Mouse (Mus musculus) G1E (cell line): ENCODE measurements around the gene Cux1. TPM values are rescaled to one million over a fixed set of nuclear protein-coding genes. Genes with fewer than 3 reads are reported as not detected.

Experiments
- ATAC-seq: 2 replicates; pipeline ENCODE4 v1.8.0; 2016; ENCODE audit warnings: mild to moderate bottlenecking; ENCODE audit not compliant: insufficient number of reproducible peaks, poor library complexity, low FRiP score, severe bottlenecking; ENCODE audit errors: extremely low read depth
- DNase-seq: peaks from one replicate; pipeline ENCODE4 v3.0.0; 2012; ENCODE audit warnings: low spot score
- H3K27me3 ChIP-seq: 2 replicates; pipeline ENCODE4 v1.6.1; 2012; ENCODE audit warnings: mild to moderate bottlenecking, low read length, inconsistent platforms; ENCODE audit not compliant: insufficient read depth
- H3K36me3 ChIP-seq: replicated peaks from 2 replicates; pipeline ENCODE3; 2012; ENCODE audit warnings: mild to moderate bottlenecking, inconsistent platforms
- H3K4me1 ChIP-seq: 2 replicates; pipeline ENCODE4 v1.6.1; 2012; ENCODE audit warnings: low read depth, low read length, inconsistent platforms, mixed read lengths; ENCODE audit not compliant: insufficient read depth
- H3K4me3 ChIP-seq: 2 replicates; pipeline ENCODE4 v1.5.1; 2012; ENCODE audit warnings: low read depth, mild to moderate bottlenecking, inconsistent platforms, low read length, moderate library complexity, mixed read lengths
- H3K9me3 ChIP-seq: replicated peaks from 2 replicates; pipeline ENCODE4 v1.6.1; 2012; ENCODE audit warnings: inconsistent platforms
- CTCF ChIP-seq: IDR thresholded peaks from 2 replicates; pipeline ENCODE4 v1.5.1; 2012; ENCODE audit warnings: low read depth, low read length, inconsistent platforms, mixed read lengths
- GATA1 ChIP-seq: IDR thresholded peaks from 2 replicates; pipeline ENCODE4 v1.6.1; 2012; ENCODE audit warnings: borderline replicate concordance, low read length, inconsistent platforms, mixed read lengths
- GATA2 ChIP-seq: IDR thresholded peaks from 2 replicates; pipeline ENCODE4 v1.6.1; 2012; ENCODE audit warnings: low read depth, low read length, inconsistent platforms, borderline replicate concordance
- POLR2AphosphoS5 ChIP-seq: IDR thresholded peaks from 2 replicates; pipeline ENCODE4 v1.6.1; 2012; ENCODE audit warnings: low read depth, low read length, inconsistent platforms; ENCODE audit not compliant: insufficient replicate concordance
- TAL1 ChIP-seq: conservative IDR thresholded peaks from 2 replicates; pipeline ENCODE4 v1.6.1; 2012; ENCODE audit warnings: low read depth, low read length, inconsistent platforms, mixed read lengths
- polyA plus RNA-seq: library from polyadenylated mRNA; stranded (reverse); fragments of >175 nt; gene quantifications from 2 replicates; pipeline ENCODE4 v1.2.3, GENCODE M21; 2012
- total RNA-seq, 2 experiments: library from RNA; stranded (forward) in 1 of 2; stranded (reverse) in 1 of 2; fragments of 200-1000 nt in 1 of 2; fragments of >200 nt in 1 of 2; fragmentation: Nextera tagmentation in 1 of 2; gene quantifications; 2 replicates each; pipeline ENCODE4 v1.2.3; 2014 to 2017

Gene Cux1
- total RNA-seq (2014; fragmentation: Nextera tagmentation) (not detected in 2 replicates), total RNA-seq (2017) (0.11 and 0.12 TPM in 2 replicates), polyA plus RNA-seq (0.02 and 0.03 TPM in 2 replicates)

DNA sequence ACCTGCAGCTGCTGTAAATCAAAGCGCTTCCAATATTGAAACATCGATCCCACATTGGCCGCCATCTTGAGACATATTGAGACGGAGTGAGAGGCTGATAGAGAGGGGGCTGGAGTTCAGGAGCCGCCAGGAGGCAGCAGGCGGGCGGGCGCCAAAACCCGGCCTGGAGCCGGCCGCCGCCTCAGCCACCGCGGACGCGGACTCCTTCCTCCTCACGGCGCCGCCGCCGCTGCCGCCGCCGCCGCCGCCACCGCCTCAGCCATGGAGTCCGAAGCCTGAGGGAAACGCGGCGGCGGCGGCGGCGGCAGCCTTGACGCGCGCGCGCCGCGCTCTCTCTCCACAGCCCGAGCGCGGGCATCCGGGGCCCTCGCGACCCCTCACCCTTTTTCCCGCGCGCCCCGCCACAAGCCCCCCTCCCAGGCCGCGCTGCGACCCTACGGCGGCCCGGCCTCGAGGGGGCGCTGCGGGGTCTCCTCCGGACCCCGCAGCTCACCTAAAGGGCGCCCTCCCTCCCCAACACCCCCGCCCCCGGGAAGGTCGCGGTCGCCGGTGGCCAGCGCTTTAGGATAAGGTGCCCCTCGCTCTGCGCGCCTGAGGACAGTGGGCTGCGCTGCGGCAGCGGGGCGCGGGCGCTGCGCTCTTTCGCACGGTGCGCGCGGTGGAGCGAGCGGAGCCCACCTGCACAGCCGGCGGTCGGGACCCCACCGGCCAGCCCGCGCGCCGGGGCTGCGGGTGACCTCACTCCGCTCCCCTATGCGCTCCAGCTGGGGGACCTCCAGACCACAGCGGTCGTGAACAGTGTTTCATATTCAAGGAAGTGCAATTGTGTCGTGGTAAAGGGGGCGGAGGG is at the start of gene Cux1:
Cux1 (minus strand) TSS at position 315 of the 850 bp plus-strand sequence.
- ATAC-seq = no peak
- no peaks in the 10 kb centered on the region for H3K36me3 ChIP-seq
- peaks cover 3% of the 10 kb centered on the region; the same call in 1 of the 2 replicates for H3K27me3 ChIP-seq
- no peak within 1 kb of the TSS; the same call in 1 of the 2 replicates for H3K4me3 ChIP-seq
- TF ChIP-seq GATA1 (no peak), POLR2AphosphoS5 (no peak), CTCF (no peak), GATA2 (no peak), TAL1 (no peak)
- DNase-seq = no peak
- H3K4me1 ChIP-seq = no peaks in the 10 kb centered on the region
- H3K9me3 ChIP-seq = peaks cover 36% of the 10 kb centered on the region

DNA sequence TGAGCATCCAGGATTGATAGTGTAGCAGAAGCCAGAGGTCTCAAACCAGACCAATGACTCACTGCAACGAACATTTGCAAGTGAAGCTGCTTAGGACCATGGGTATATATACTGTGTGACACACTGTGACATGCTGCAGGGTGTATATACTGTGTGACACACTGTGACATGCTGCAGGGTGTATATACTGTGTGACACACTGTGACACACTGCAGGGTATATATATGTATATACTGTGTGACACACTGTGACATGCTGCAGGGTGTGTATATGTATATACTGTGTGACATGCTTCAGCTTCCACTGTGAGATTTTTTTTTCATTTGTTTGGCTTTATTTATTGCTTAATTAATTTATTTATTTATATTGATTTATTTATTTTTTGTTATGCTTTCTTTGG is 45.1 kb upstream of the Cux1 start:
- Histone ChIP-seq H3K9me3 (no peaks in the 10 kb centered on the region), H3K36me3 (no peaks in the 10 kb centered on the region), H3K4me3 (no peak overlapping the region), H3K4me1 (no peaks in the 10 kb centered on the region), H3K27me3 (no peaks in the 10 kb centered on the region)
- no peak for TF ChIP-seq TAL1
- TF ChIP-seq GATA2 = no peak
- TF ChIP-seq CTCF = no peak
- TF ChIP-seq GATA1 = no peak
- no peak for TF ChIP-seq POLR2AphosphoS5
- ATAC-seq (no peak), DNase-seq (no peak)

DNA sequence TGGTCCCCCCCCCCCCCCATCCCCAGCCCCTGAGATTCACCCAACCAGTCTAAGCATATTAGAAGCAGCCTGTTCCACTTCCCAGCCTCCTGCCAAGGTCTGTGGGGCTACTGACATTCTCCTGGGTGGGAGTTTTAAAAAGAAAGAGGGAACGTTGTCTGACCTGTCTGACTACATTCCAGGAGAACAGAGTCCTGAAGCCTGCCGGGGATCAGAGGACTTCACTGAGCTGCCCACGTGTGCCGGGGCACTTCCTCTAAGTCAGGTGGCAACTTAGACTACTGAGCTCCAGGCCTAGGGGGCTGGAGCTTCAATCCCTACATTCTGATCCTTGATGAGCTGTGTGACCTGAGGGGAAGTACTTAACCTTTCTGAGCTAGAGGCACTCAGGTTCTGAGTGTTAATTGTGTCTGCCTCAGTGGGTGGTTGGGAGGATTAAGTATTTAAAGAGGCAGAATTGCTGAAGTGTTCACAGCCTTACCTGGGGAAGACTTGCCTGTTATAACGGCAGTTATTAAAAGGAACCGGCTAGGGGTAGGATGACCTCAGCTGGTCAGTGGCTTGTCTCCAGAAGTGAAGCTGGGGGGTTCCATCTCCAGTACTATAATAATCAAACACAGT is 41.6 kb upstream of the Cux1 start:
- TF ChIP-seq GATA1 = no peak
- TF ChIP-seq CTCF = no peak
- TF ChIP-seq POLR2AphosphoS5 = no peak
- no peak for TF ChIP-seq TAL1
- no peak for TF ChIP-seq GATA2
- DNase-seq = no peak
- Histone ChIP-seq H3K4me3 (no peak overlapping the region), H3K9me3 (no peaks in the 10 kb centered on the region), H3K4me1 (no peaks in the 10 kb centered on the region), H3K36me3 (no peaks in the 10 kb centered on the region), H3K27me3 (no peaks in the 10 kb centered on the region)
- no peak for ATAC-seq

- H3K4me3 ChIP-seq = no peak overlapping the region
- no peaks in the 10 kb centered on the region for H3K36me3 ChIP-seq
- H3K4me1 ChIP-seq = no peaks in the 10 kb centered on the region
- DNase-seq (no peak), ATAC-seq (no peak)
- no peaks in the 10 kb centered on the region for H3K9me3 ChIP-seq
- TF ChIP-seq CTCF (no peak), GATA1 (no peak), TAL1 (no peak), GATA2 (no peak), POLR2AphosphoS5 (no peak)
- no peaks in the 10 kb centered on the region for H3K27me3 ChIP-seq
Observed at GRCm38 (mm10) chr5:136605144-136605543, 37.9 kb upstream of the Cux1 start.

GRCm38 (mm10) chr5:136603176-136603964 is 36.1 kb upstream of the Cux1 start:
- Histone ChIP-seq H3K9me3 (no peaks in the 10 kb centered on the region), H3K27me3 (no peaks in the 10 kb centered on the region), H3K36me3 (no peaks in the 10 kb centered on the region), H3K4me1 (no peaks in the 10 kb centered on the region), H3K4me3 (no peak overlapping the region)
- no peak for TF ChIP-seq POLR2AphosphoS5
- ATAC-seq = no peak
- no peak for DNase-seq

GRCm38 (mm10) chr5:136600511-136600910 is 33.2 kb upstream of the Cux1 start:
- no peaks in the 10 kb centered on the region for H3K9me3 ChIP-seq
- no peaks in the 10 kb centered on the region for H3K36me3 ChIP-seq
- DNase-seq (no peak), ATAC-seq (no peak)
- no peak overlapping the region for H3K4me3 ChIP-seq
- no peaks in the 10 kb centered on the region for H3K27me3 ChIP-seq
- H3K4me1 ChIP-seq = no peaks in the 10 kb centered on the region
- no peak for TF ChIP-seq GATA1
- no peak for TF ChIP-seq GATA2
- TF ChIP-seq POLR2AphosphoS5 = no peak
- no peak for TF ChIP-seq CTCF
- no peak for TF ChIP-seq TAL1
